Mouse (Mus musculus) spleen, adult 12 weeks (tissue): Measurements from ENCODE around the gene Psmc6.
A peak's percentile ranks its signal among the peaks of the same experiment; 100 is the strongest.

Experiments
- DNase-seq: peaks from one replicate; pipeline ENCODE4 v3.0.0; 2022; ENCODE audit warnings: low spot score

The Psmc6 gene

DNA sequence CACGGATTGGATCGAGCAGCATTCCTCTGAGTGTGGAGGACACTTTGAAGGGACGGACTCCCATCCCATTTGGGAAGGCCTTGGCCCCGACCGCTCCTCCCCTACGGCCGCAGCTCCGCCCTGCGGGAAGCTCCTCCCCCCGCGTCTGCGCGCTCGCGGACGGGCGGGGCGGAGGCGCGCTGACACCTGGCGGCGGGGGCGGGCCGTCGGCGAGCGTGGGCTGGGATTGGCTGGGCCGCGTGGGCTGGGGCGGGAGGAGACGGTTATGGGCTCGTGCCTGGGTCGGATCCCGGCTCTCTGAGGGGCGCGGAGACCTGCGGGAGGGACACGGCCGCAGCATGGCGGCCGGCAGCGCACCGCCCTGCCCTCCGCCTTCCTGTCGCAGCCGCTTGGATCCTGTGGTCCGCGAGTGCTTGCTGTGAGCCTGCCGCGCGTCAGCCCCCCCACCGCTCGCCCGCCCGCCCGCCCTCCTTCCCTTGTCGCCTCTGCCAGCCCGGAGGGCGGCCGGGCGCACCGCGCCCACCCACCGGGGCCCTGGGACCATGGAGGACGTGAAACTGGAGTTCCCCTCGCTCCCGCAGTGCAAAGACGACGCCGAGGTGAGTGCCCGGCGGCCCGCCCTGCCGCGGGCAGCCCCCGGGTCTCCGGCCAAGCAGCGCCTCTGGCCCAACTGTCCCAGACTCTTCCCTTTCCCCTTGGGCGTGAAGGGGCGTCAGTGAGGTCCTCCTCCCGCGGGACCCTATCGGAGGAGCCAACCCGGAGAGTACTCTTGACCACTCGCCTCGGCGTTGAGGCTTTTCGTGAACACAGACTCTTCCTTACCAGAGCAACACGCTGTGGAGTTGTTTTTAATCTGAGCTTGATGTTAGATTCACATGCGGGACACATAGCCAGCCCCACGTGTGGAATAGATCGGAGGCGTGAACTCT, 21.6 kb downstream of the Psmc6 start, which contains the start of gene Styx:
Styx (plus strand) TSS at position 163 of the 929 bp plus-strand sequence.
- DNase-seq, result peak; percentile 93

DNA sequence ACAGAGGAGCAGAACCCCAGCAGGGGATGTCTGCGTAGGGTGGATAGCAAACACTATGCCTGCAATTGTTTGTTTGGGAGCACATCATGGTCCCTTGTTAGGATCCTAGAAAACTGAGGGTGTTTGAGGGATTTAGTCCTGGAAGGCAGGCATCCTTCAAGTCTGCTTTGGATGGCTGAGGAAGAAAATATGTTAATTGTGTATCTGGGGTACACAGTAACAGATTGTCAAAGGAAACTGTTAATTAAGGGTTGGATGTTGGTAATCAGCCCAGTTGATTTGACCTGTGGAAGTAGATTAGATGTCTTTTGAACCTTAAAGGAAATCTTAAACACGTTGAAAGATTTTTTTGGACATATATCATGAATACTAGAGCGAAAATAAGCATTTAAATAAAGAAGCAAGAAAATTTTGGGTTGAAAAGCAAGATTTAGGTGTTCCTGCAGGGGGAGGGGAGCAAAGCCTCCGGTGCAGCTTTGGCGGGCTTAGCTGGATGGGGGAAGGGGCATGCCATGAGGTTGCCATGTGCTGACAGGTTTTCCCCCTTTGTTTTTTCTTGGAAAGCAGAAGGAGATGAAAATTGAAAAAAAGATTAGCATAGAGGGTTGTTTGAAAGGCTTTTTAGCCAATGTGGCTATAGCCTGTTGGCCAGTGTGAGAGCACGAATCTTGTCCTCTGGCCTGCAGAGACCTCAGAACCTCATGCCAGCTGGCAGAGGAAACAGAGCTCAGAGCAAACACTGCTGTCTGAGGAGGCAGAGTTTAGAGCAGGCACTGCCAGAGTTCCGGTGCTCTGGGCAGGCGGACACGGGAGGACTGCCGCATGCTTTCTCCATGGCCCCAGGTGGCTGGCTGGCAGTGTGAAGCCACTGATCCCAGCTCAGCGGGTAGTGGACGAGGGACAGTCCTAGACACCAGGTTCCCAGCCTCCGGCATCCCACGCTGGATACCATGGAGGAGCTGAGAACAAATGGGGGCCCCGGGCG, 34.9 kb downstream of the Psmc6 start:
- DNase-seq, result no peak

DNA sequence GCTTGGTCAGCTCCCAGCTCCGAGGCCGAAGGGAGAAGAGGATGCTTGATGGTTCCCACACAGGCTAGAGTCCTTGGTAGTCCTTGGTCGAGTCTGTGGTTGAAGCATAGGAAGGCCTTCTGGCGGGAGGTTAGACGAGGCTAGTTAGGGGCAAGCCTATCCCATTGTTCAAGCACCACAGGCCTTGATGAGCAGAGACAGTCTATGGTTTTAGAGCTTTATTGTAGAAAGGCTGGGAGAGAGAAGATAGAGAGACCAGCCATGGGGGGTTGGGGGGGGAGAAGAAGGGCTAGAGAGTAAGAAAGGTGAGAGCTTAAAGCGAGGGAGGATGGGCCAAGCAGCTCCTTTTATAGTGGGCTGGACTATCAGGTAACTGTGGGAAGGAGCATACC, 35.6 kb downstream of the Psmc6 start:
- no peak for DNase-seq

DNA sequence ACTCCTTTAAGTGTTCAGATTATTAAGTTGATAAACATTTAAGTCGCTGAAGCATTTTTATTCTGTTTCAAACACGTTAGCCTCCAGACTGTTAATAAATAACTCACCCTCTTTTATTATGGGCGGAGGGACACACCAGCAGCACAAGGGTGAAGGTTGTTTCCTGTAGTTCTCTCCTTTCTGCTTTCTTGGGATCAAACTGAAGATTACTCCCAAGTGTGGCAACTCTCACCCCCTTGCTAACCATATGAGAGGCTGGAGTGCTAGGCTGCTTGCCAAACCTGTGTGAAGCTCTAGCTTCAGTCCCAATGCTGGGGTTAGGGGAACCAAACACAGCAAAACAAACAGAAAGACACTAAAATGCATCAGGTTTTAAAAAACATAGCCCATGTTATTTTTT, 49.2 kb downstream of the Psmc6 start:
- DNase-seq, result no peak

DNA sequence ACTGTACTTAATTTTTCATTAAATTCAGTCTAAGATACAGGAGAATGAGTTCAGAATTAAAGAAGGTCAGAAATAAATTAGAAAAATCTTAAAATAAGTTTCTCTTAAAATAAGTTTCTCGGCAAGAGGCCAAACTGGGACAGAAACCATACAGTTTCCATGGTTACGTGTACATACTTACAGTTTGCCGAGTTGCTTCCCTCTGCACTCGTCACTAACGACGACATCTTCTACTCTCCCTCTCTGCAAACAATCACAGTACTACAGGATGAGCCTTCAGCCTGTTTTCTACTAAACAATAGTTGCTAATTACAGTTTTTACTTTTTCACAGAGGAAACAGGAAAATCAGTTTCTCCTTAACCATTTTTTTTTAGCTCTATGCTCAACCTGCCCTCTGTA, 51.2 kb downstream of the Psmc6 start:
- no peak for DNase-seq

DNA sequence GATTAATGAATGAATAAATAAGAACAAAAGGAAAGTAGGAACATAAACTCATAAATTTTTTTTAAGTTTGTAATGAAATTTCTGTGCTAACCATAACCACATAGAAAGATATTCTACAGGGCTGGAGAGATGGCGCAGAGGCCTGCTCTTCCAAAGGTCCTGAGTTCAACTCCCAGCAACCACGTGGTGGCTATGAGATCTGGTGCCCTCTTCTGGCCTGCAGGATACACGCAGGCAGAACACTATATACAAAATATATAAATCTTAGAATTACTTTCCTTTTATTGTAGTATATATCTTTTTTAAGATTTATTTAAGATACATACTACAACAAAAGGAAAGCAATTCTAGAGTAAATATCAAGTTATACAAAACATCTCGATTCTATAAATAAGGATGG, 53.3 kb downstream of the Psmc6 start:
- DNase-seq, result no peak

DNA sequence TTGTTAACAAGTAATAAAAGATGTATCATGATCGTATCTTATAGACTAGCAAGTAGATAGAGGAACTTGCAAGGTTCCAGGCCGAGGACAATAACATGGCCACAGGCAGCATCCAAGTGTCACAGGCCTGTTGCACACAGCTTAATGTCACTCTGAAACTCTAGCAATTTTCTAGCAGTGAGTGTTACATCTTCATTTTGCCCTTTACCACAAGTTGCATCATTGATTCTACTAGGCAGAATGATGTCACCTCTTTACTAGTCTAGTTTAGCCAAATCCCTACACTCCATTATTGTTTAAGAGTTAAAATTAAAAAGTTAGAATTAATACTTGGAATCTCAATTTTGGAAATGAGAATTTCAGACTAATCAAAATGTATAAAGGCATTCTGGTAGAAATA, 56.0 kb downstream of the Psmc6 start:
- no peak for DNase-seq

DNA sequence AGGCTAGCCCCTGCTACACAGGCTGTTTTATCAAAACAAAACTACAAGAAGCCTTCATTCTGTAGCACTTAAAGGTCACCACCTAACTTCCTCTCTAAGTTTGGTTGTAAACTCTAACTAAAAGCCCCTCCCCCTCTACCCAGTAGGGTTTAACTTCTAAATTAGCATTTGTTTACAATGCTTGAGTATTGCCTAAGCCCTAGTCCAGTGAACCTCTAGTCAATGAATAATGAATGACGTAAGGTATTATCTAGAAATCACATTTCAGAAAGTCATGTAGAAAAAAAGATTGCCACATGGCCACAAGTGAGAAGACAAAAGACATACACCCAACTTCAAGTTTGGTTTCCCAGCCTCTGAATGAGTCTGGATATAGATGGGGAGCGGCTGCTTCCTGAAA, 57.9 kb downstream of the Psmc6 start:
- DNase-seq, result no peak

DNA sequence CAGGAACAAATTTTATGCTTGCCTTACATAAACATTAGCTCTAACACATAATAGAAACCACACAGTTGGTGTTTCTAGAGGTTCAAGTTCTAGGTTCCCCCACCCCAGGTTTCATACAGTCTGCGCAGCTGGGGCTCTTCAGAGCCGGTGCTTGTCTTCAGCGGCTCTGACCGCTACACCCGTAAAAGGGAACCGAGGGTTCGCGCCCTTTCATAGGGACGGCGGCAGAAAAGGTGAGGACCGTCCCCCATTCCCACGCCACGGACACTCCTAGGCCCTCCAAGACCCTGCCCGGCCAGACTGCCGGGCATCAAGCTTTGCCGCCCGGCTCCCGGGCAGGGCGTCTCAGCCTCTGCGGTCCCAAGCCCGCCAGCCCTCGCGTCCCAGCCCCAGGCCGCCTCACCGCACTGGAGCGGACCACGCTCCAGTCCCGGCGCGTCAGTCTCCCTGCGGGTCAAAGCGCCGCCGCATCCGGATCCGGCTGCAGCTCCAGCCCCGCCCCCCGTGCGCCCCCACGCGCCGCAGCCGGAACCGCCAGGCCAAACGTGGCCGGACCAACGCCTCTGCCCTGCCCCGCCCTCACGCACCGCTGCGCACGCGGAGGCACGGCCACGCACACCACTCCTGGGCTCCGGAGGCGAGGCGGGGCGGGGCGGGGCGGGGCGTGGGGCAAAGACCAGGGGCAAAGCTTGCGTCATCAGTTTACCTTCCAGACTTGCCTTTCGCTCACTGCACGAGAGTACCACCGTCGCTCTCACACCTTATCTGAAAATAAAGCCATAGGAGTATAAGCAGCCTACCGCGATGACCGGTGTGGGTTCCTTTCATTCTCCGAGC, 59.0 kb downstream of the Psmc6 start:
- DNase-seq, result peak; percentile 64

DNA sequence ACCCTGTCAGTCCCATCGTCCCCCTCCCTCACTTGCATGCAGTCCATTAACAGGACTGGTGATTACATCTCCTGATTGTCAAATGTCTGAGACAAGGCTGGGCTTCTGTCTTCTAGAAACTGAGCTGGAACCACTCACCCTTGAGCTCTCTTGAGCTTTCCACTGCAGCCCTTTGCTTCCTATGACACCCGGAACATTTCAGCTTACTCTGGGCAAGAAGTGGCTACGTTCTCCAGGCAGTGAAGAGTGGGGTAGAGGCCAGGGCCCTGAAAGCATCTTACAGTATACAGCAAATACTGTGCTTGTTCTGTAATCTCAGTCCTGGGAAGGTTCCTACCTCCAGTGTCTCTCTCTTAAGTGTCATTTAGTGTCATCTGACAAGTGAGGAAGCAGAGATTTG, 59.6 kb downstream of the Psmc6 start:
- peak; percentile 5 for DNase-seq
